Mouse (Mus musculus) layer of hippocampus, adult 8-10 months (tissue): ENCODE data around the gene Rnf166. TPM values are rescaled to one million over a fixed set of nuclear protein-coding genes. Genes with fewer than 3 reads are reported as not detected.

ENCODE experiments used
- microRNA-seq, 2 experiments: library from miRNA; unstranded; fragments of <30 nt; microRNA quantifications; one replicate each; pipeline ENCODE4 v1.2.0; 2022
- total RNA-seq, 4 experiments: library from RNA; stranded (reverse); gene quantifications; 2 replicates each; pipeline ENCODE4 v1.2.4; 2022

Rnf166 gene
- total RNA-seq, 4 experiments from 2014 or later, result 26.9 to 40.7 (median 31.3) TPM

Small RNAs within 50 kb of the gene (microRNA-seq; reads per million reads assigned to microRNA genes)
- gene Gm24366, result 0 reads per million in 2 experiments

Other genes with a start within 250 kb of the Rnf166 start
- 10 to 100 TPM; 37.3 to 45.5 (median 41.5) TPM for gene Zfpm1, start 193.9 kb downstream of the Rnf166 start, total RNA-seq
- gene Trhr2, start 115.3 kb downstream of the Rnf166 start, total RNA-seq, result 1 to 10 TPM in 3 of 4 experiments, under 1 TPM in 1; 0.31 to 1.8 (median 1.4) TPM
- gene Zc3h18, start 99.5 kb downstream of the Rnf166 start, total RNA-seq, result 10 to 100 TPM; 39.6 to 42.7 (median 40.9) TPM
- not detected for gene Il17c, start 54.0 kb downstream of the Rnf166 start, total RNA-seq
- 10 to 100 TPM in 3 of 4 experiments, 1 to 10 TPM in 1; 7.4 to 54.9 (median 25.7) TPM for gene Cyba, start 43.1 kb downstream of the Rnf166 start, total RNA-seq
- gene Mvd, start 32.6 kb downstream of the Rnf166 start, total RNA-seq, result 10 to 100 TPM; 19.0 to 36.1 (median 25.0) TPM
- gene Snai3, start 15.3 kb downstream of the Rnf166 start, total RNA-seq, result not detected
- 10 to 100 TPM; 23.4 to 31.5 (median 27.6) TPM for gene Ctu2, start 79 bp upstream of the Rnf166 start, total RNA-seq
- 1 to 10 TPM; 4.6 to 7.0 (median 4.9) TPM for gene Piezo1, start 75.3 kb upstream of the Rnf166 start, total RNA-seq
- gene Cdt1, start 92.0 kb upstream of the Rnf166 start, total RNA-seq, result 1 to 10 TPM; 1.4 to 2.4 (median 1.7) TPM
- gene Aprt, start 100.8 kb upstream of the Rnf166 start, total RNA-seq, result 10 to 100 TPM; 56.8 to 69.3 (median 60.2) TPM
- gene Galns, start 135.4 kb upstream of the Rnf166 start, total RNA-seq, result 10 to 100 TPM in 2 of 4 experiments, 1 to 10 TPM in 2; 8.0 to 16.5 (median 11.9) TPM
- gene Trappc2l, start 135.6 kb upstream of the Rnf166 start, total RNA-seq, result 10 to 100 TPM; 72.6 to 90.6 (median 75.3) TPM
- gene Pabpn1l, start 146.7 kb upstream of the Rnf166 start, total RNA-seq, result not detected
- 10 to 100 TPM; 30.0 to 39.0 (median 37.0) TPM for gene Cbfa2t3, start 223.0 kb upstream of the Rnf166 start, total RNA-seq